Mouse (Mus musculus): ENCODE results near the gene Ube2q1.
"Not testable (repeated sequence)": the region's sequence is repeated elsewhere in the genome, so short reads cannot be mapped to it uniquely, and the experiment has no call there.

Ube2q1 gene

DNA sequence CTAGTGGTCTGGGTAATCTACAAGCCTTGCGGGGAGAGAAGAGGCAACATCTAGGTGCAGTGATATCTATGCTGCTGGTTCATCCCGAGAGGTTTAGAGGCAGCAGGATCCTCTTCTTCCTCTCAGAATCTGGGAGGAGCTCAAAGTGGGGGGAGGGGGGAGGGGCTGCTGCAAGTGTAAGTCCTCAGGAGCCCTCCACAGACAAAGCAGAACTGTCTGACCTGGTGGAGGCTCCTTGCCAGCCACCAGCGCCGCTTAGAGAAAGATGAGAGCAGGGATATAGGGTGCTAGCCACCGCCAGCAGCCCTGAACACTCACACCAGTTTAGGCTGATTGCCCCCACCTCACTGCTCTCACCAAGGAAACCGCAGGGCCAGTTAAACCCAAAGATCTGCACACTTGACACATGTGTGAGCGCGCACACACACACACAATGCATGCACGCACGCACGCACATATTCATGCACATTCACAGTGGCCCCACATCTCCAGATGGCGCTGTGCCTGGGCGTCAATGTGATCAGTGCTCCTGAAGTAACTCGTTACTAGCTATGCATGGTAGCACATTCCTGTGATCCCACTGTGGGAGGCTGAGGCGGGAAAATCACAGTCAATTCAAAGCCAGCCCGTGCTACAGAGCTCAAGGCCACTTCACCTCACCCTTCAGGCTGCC is 15.4 kb downstream of the Ube2q1 start:
- no peak for DNase-seq

DNA sequence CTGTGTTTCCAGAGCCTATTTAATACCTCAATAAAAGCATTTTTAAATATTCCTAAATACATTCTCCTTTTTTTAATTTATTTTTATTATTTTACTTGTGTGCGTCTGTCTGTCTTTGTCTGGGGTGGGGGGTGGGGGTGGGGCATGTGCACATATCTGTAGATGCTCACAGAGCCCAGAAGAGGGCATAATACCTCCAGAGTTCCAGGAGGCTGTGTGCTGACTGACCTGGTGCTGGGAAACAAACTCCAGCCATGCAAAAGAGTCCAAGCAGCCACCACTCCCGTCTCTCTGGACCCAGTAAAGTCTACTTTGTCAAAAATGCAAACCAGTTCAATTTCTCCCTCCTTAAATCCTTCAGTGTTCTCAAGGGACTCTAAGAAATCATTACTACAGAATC is 21.2 kb downstream of the Ube2q1 start:
- no peak for DNase-seq

DNA sequence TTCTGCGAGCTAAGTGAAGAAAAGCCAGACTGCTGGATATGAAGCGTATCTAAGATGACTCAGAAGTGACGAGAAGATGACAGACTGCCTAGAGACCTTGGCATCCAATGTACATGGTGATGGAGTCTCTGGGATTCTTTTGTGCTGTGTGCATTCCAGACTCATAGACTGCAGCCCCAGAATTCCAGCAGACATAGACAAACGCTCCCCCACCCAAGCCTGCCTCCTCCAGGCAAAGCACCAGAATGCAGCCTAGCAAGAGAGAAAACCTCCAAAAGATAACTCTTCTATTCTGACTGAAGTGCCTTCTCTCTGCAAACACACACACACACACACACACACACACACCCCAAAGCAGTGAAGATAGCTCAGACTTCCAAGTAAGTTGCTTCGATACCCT is 22.3 kb downstream of the Ube2q1 start:
- DNase-seq: peak in 1 of 2 experiments; percentile 26

DNA sequence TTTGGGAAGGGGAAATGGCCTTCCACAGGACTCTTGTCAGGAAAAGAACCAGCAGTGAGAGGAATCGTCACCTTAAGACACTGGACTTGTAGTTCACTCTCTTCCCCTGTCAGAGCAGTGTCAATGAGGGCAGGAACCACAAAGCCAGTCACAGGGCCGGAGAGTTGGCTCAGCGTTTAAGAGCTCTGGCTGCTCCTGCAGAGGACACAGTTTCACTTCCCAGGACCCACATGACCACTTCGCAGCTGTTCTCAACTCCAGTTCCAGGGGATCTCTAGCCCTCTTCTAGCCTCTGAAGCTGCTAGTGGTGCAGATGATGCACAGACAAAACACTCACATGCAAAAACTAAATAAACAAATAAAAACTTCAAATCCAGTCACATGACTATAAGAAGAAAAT is 22.9 kb downstream of the Ube2q1 start:
- no peak for DNase-seq

DNA sequence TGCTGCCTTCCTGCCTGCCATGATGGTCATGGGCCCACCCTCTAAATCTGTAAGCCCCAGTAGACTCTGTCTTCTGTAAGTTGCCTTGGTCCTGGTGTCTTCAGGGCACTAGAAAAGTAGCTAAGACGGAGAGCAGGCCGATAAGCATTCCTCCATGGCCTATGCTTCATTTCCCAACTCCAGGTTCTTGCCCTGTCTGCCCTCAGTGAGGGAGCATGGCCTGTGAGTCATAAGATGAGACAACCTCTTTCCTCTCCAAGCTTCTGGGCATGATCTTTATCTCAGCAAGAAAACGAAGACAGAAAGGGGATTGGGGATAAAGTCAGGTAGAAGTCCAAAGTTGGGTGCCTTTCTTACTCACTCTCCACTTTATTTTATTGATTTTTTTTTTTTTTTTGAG is 25.1 kb downstream of the Ube2q1 start:
- DNase-seq: no peak

DNA sequence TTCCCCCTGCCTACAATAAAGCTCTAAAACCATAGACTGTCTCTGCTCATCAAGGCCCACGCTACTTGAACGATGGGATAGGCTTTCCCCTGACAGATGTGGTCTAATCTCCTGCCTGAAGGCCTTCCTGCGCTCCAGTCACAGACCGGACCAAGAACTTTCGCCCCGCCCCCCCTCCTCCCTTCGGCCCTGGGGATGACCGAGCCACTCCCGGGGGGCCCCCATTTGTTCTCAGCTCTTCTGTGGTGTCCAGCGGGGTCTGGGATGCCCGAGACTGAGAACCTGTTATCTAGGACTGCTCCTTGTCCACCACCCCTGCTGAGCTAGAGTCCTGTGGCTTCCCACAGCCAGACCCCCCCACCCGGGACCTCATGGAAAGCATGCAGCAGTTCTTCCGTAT is 26.1 kb downstream of the Ube2q1 start:
- DNase-seq: no peak

DNA sequence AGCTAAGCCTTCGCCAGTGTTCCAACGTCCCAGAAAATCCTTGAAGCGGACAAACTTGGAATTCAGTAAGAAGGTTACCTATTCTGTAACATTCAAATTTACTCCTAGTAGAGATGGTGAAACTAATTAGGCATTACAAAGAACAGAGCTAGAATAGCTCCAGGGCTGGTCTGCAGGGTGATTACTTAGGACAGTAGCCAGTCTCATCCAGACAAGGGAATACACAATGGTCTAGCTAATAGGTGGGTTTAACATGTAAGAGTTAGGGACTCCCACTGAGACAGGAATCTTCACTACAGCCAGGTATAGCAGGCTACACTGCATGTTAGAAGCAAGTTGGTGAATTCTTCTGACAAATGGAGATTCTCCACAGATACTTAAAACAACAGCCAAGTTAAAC is 26.7 kb downstream of the Ube2q1 start:
- not testable (repeated sequence) for DNase-seq

DNA sequence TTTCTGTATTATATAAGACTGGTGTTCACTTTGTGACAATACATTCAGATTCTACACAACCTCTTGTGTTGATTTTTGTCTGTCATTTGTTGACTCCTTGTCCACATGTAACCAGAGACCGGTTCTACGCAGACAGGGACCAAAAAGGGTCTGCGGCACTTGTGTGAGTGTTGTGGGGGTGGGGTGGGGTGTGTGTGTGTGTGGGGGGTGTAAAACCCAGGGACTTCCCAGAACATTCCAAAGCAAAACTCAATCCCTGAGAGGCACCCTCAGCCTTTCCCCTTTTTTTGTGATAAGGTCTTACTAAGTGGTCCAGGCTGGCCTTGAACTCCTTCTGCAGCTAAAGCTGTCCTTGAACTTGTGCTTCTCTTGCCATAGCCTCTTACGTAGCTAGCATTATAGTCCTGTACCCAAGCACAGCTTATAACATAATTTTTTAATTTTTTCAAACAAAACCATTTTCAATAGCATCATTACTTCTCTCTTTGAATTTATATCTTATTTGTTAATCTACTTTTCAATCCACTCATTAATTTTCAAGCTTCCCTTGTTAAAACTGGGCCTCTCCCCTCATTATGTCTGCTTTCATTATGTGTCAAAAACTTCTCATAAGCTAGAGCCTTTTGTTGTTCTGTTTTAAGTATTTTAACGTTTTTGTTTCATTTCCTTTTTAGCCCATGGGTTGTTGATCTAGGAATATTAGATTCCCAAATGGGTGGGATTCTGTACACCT is 27.5 kb downstream of the Ube2q1 start:
- no peak for DNase-seq

DNA sequence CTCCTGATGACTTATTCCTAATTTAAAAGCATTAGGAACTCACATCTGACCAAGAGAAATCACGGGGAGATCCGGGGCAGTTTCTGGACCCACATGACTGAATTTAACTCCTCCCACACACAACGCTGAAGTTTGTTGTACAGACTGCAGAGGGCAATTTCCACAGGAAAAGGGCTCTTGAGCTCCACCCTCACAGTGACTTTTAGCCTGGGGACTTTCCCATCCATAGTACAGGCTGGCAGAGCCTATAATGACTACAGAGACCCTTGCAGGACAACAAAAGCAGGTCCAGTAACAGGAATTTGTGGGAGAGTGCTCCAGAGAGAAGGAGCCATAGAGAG is 28.1 kb downstream of the Ube2q1 start:
- DNase-seq: peak in 1 of 2 experiments; percentile 22

DNA sequence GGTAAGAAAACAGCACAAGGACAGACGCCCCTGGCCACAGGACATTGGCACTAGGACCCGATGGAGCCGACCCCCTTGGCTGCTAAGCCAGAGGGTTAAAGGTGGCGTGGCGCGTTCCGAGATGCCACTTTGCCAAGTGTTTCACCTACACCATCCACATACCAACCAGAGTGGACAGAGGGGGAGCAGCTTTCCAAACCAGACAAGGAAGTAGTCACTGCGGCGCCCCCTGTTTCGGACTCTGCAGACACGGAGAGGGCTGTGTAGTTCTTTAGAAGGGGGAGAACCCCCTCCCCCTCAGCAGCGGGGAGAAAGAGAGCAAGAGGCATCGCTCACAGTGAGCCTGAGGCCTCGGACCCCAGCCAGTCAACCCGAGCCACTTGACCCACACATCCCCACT is 29.5 kb downstream of the Ube2q1 start:
- DNase-seq: peak in 1 of 2 experiments; percentile 17

DNA sequence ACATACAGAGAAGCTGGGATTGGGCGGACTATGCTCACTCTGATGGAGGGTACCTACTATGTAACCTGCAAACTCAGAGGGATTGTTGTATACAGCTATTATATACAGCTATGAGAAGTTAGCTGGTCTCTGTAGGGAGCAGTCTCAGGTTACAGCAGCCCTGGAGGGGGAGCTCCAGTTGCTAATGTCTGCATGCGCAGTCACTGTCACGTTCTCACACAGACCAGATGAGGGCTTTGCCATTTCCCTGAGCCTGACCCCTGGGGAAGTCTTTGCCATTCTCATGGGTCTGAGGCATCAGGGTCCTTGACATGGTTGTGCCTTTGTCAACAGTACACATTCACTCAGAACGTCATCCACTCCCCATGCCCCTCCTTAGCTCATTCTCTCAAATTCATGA is 31.8 kb downstream of the Ube2q1 start:
- no peak for DNase-seq

DNA sequence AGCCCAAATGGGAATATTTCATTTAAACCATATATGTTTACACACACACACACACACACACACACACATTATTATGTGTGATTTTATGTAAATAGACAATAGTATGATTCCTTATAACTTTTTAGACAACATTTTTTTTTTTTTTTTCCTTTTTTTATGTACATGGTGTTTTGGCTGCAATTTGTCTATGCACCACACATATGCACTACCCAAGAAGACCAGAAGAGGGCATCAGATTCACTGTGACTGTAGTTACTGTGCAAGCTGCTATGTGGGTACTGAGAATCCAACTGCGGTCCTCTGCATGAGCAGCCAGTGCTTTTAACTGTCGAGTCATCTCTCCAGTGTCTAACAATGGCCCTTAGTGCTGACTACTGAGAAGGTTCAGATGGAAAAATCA is 33.3 kb downstream of the Ube2q1 start:
- no peak for DNase-seq

DNA sequence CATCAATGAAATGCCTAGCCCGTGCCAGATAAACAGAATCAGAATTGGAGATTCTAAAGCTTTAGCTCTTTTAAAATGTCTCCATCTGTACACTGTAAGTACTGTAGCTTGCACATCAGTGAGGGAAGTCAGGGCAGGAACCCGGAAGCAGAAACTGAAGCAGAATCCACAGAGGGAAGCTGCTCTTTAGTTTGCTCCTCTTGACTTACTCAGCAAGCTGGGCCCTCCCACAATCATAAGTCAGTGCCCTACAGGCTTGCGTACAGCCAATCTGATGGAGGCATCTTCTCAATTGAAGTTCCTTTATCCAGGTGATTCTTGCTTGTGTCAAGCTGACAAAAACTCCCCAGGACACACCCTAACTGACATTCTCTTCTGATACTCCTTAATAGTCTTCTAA is 33.8 kb downstream of the Ube2q1 start:
- no peak for DNase-seq

DNA sequence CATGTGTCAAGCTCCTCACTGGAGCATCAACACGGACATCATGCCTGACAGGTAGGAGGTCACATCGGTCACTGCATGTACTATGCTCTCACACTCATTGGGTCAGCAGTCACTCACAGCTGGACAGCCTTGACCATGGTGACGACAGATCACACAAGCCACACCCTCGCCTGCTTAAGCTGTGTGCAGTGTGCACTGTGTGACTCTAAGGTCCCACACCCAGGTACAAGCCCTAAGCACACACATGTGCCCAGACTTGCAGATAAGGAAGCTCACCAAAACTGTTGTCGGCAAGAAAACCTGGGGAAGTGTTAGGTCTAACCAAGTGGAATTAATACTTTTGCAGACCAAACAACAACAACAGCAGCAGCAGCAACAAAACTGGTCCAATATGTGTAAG is 34.5 kb downstream of the Ube2q1 start:
- DNase-seq: no peak

DNA sequence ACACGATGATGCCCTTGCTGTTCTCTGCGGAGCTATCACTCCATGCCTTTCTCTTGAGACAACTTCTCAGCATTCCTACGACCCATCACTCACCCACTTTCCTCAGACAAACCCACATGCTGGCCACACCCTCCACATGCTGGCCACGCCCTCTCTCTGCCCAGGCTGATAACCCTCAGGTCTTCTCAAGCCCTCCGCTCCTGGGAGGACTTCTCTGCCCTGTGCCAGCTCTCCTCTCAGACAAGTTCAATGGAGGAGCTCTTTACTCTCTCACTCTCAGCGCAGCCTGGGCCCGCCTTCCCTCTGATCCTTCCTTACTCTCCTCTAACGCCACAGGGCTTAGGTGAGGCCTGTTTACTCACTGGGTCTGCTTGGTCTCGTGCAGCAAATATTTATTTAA is 35.2 kb downstream of the Ube2q1 start:
- DNase-seq: no peak

DNA sequence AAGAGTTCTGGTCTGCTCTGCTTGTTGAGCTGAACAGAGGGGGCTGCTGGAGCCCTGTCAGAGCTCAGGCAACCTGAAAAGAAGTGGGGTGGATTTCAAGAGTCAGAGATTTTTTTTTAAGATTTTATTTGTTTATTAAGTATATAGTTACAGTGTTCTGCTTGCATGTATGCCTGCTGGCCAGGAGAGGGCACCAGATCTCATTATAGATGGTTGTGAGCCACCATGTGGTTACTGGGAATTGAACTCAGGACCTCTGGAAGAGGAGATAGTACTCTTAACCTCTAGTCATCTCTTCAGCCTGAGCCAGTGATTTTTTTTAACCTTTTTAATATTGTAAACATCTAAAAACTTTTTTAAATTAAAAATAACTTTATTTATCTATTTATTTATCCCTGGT is 37.4 kb downstream of the Ube2q1 start:
- no peak for DNase-seq

DNA sequence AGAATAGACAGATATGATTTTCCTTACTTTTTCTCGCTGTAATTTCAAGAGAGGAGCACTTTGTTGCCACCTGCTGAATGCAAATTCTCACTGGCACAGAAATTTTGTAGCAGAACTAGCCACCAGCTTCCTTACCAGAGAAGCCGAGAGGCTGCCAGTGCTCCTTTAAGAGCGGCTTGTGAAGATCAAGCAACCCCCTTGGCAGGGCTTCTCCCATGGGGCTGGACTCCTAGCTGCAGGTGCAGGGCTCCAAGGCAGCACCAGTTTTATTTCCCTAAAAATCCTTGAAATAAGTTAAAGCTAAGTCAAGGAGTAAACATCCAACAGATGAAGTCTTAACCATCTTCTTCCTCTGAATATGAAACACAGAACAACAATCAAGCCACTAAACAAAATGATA is 38.8 kb downstream of the Ube2q1 start:
- DNase-seq: no peak

DNA sequence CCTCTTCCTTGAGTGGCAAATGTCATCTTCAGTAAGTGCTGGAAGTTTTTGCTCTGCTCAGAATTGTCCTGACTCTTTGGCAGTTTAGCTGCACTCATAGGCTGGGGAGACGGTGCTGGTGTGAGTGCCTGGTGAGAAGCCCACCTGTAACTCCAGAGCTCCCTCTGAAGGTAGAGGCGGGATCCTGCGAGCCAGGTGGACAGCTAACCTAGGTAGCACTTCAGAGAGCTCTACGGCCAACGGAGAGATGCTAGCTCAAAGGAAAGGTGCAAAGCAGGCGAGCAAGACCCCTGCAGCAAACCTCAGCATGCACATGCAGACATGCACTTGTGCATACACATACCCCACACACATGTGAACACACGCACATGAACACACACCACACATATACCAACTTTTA is 40.6 kb downstream of the Ube2q1 start:
- no peak for DNase-seq

DNA sequence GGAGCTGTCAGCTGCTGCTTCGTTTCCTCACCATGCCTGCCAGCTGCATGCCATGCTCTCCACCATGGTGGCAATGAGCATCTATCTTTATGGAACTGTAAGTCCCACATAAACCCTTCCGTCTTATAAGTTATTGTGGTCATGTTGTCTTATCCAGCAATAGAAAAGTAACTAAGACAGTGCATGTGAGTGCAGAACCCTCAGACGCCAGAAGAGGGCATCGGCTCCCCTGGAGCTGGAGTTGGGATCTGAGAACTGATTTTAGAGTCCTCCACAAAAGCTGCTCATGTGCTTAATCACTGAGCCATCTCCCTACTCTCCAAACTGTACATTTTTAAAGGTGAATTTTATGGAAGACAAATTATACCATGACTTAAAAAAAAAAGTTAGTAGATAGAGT is 43.6 kb downstream of the Ube2q1 start:
- peak; percentile 75 to 77 for DNase-seq

DNA sequence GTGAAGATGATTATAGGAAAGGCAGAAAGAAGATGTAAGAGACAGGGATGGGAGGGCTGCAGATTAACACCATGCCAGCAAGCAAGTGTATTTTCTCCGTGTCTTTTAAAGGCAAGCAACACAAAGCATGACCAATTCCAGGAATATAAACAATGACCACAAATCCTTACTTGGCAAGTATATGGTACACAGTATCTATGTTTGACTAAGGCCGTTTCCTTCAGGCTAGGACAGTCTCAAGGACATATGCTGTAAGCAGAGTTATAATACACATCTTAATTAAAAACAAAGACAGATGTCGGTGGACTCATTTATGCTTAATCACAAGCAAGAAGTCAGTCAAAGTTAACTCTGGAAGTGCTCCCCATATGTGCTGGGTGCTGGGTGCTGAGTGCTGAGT is 45.2 kb downstream of the Ube2q1 start:
- no peak for DNase-seq

DNA sequence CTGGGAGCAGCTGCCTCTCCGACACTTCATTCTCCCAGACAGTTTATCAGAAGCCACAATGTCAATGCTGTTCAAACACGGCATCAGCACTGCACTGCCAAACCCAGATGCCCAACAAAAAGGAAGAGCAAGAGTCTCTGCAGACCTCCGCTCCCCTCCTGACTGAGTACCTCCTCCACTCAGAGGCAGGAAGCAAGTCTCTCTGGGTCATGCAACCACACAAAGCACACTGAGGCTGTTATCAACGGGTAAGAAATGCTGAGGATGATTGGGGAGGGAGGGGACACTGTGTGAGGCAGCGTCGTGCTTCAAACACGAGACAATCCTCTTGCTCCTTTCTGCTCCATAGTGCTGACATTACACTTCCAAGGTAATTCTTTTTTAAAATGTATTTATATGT is 46.5 kb downstream of the Ube2q1 start:
- DNase-seq: no peak

DNA sequence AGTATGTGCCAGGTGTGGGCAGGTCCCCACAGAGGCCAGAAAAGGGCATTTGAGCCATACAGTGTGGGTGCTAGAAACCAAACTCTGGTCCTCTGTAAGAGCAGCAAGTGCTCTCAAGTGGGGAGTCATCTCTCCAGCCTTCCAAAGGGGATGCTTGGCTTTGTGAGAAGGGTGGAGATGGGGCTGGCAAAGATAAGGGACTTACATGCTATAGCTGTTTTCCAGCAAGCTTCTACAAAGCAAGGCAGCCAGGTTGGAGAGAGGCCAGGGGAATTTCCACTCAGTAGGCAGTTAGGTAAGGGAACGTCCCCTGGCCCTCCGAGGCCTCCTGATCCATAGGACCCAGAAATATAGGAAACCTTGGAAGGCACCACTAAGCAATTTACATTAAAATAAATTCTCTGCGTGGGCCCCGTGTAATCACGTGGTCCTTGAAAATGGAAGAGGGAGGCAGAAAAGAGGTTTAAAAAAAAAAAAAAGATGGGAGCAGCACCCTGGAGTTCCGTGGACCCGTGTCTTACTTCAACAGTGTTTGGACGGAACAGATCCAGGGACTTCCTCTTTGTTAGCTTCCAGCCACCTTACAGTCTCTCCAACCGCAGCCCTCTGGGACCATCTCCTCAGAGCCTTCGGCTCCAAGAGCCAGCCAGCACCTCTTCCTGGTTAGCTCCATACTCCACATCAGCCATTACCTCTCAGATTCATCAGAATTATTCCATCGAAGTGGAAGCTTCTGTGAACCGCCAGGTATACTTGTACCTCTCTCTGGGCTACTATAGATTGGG is 47.1 kb downstream of the Ube2q1 start:
- DNase-seq: no peak

DNA sequence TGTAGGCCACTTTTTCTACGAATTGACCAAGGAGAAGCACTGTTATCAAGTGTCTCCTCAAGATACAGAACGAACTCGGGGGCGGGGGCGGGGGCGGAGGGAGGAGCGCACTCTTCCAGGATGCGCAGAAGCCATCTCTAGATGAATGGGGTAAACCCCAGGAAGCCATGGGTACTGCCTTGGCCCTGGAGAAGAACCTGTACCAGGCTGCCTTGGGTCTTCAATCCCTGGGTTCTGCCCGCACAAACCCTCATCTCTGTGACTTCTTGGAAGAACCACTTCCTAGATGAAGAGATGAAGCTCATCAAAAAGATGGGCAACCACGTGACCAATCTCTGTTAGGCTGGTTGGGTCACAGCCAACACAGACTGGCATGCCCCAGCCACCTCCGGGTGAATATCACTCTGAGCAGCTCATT is 47.7 kb downstream of the Ube2q1 start:
- DNase-seq: no peak

Data from kidney, postnatal 4 days (tissue).